Mouse (Mus musculus): ENCODE results near the gene Sgip1. TPM values are rescaled to one million over a fixed set of nuclear protein-coding genes. Genes with fewer than 3 reads are reported as not detected.

Gene Sgip1
- total and polyA plus RNA-seq, 2 experiments from 2014 or later, result 51.4 to 78.0 TPM

DNA sequence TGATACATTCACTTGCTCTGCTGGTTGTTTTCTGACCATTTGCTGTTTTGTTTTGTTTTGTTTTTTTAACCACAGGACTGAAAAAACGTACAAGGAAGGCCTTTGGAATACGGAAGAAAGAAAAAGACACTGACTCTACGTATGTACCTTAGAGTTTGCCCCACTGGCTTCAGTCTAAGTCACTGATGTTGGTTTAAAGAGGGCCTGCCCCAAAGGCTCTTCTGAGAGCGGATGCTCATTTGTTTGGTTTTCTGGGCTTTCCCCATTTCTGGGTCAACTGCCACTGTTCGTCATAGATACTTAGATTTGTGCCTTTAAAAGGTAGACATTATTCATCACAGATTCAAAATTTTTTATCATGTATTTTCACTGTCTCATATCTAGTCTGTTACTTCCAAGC lies 111.7 kb downstream of the Sgip1 start:
- DNase-seq (ENCODE audit: low spot score) (no peak), ATAC-seq (ENCODE audit: low FRiP score) (no peak)
- H3K27ac ChIP-seq (ENCODE audit: low read depth, low read length), result no peak overlapping the region
- no peak overlapping the region for H3K4me2 ChIP-seq (ENCODE audit: low read depth, low read length, poor library complexity, severe bottlenecking)
- H3K4me3 ChIP-seq (ENCODE audit: low read depth, low read length), result no peak overlapping the region
- WGBS, result 92% methylated on average over 5 of the region's 5 CpGs
- no peak overlapping the region for H3K9ac ChIP-seq (replicated peaks; ENCODE audit: low read length, poor library complexity, severe bottlenecking)
- H3K9me3 ChIP-seq (ENCODE audit: low read length), result no peaks in the 10 kb centered on the region
- peaks cover 7% of the 10 kb centered on the region for H3K4me1 ChIP-seq (ENCODE audit: insufficient read depth, low read length)
- no peaks in the 10 kb centered on the region for H3K36me3 ChIP-seq (ENCODE audit: insufficient read depth, low read length)
- no peaks in the 10 kb centered on the region for H3K27me3 ChIP-seq (ENCODE audit: insufficient read depth, low read length)
- TF ChIP-seq CTCF (IDR thresholded peaks at IDR 0.05), result no peak

GRCm38 (mm10) chr4:102853330-102854022 lies 112.4 kb downstream of the Sgip1 start:
- H3K9ac ChIP-seq (replicated peaks; ENCODE audit: low read length, poor library complexity, severe bottlenecking), result no peak overlapping the region
- 79% methylated on average over 9 of the region's 9 CpGs for WGBS
- no peaks in the 10 kb centered on the region for H3K9me3 ChIP-seq (ENCODE audit: low read length)
- no peaks in the 10 kb centered on the region for H3K36me3 ChIP-seq (ENCODE audit: insufficient read depth, low read length)
- H3K4me1 ChIP-seq (ENCODE audit: insufficient read depth, low read length), result peaks cover 7% of the 10 kb centered on the region
- H3K4me3 ChIP-seq (ENCODE audit: low read depth, low read length), result no peak overlapping the region
- DNase-seq (ENCODE audit: low spot score) (peak; percentile 35), ATAC-seq (ENCODE audit: low FRiP score) (no peak)
- H3K27ac ChIP-seq (ENCODE audit: low read depth, low read length), result no peak overlapping the region
- H3K4me2 ChIP-seq (ENCODE audit: low read depth, low read length, poor library complexity, severe bottlenecking), result no peak overlapping the region
- no peak for TF ChIP-seq CTCF (IDR thresholded peaks at IDR 0.05)
- H3K27me3 ChIP-seq (ENCODE audit: insufficient read depth, low read length), result no peaks in the 10 kb centered on the region

DNA sequence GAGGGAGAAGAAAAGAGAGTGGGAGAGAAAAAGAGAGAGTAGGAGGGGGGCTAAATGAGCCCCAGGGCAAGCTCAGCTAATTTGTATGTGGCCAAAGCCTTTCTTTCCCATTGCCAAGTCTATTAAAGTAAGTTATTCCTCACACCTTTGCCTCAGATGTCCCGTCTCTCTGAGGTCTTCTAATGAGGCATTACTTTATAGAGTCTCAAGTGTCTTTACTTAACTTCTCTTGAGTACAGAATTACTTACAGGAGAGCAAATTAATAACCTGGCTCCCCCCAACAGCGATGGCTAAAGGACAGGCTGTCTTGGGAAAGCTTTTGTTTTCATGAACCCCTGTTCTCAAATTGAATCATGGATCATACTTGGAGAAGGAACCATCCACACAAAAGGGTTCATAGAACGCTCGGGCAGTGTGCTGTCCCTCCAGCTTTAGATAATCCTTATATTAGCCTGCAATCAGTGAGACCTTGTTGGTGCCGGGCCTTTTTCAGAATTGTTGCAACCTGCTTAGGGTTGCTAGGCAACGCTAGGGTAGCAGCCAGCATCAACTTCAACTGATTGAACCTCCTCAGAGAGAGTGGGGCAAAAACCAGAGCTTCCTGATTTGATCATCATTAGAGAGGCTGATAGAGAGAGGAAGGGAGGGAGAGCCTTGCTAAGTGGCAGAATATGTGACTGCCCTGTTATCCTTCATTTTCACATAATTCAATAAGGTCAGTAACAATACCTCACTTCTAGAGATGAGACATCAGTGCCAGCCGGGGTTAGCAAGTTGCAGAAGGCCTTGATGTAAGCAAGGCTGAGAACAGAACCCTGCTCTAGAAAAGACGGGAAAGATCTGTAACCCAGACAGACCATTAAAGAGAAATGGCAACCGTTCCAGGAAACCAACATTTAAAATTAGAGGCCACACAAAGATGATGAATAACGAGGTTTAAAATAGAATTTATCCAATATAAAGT lies 114.1 kb downstream of the Sgip1 start:
- Histone ChIP-seq H3K9me3 (ENCODE audit: low read length) (no peaks in the 10 kb centered on the region), H3K4me1 (ENCODE audit: insufficient read depth, low read length) (peaks cover 7% of the 10 kb centered on the region), H3K4me2 (ENCODE audit: low read depth, low read length, poor library complexity, severe bottlenecking) (no peak overlapping the region), H3K27ac (ENCODE audit: low read depth, low read length) (no peak overlapping the region), H3K27me3 (ENCODE audit: insufficient read depth, low read length) (no peaks in the 10 kb centered on the region), H3K4me3 (ENCODE audit: low read depth, low read length) (no peak overlapping the region), H3K9ac (replicated peaks; ENCODE audit: low read length, poor library complexity, severe bottlenecking) (no peak overlapping the region), H3K36me3 (ENCODE audit: insufficient read depth, low read length) (no peaks in the 10 kb centered on the region)
- 28% methylated on average over 10 of the region's 10 CpGs for WGBS
- no peak for TF ChIP-seq CTCF (IDR thresholded peaks at IDR 0.05)
- DNase-seq (ENCODE audit: low spot score), result peak; percentile 43
- ATAC-seq (ENCODE audit: low FRiP score), result 0 out of 2 replicates have a peak, but pooled peaks have one; percentile 23

DNA sequence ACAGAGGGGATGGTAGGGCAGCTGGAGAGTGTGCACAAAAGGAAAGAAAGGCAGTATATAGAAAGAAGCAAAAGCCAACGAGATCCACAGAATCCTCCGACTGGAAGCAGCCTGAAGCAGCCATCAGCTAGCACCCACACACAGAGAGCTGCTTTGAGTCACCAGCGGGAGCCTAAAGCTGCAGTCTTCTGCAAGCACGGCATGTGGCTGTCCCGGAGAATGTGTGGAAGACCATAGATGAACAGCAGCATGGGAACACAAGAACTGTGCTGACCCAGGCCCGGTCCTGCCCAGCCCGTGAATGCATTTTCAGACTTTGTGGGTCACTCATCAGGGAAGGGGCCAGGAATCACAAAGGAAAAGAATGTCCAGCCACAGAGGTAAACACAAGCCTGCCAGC lies 115.0 kb downstream of the Sgip1 start:
- H3K27me3 ChIP-seq (ENCODE audit: insufficient read depth, low read length), result no peaks in the 10 kb centered on the region
- H3K4me2 ChIP-seq (ENCODE audit: low read depth, low read length, poor library complexity, severe bottlenecking), result no peak overlapping the region
- no peak for TF ChIP-seq CTCF (IDR thresholded peaks at IDR 0.05)
- H3K9me3 ChIP-seq (ENCODE audit: low read length), result no peaks in the 10 kb centered on the region
- no peak overlapping the region for H3K4me3 ChIP-seq (ENCODE audit: low read depth, low read length)
- no peak overlapping the region for H3K27ac ChIP-seq (ENCODE audit: low read depth, low read length)
- no peak overlapping the region for H3K9ac ChIP-seq (replicated peaks; ENCODE audit: low read length, poor library complexity, severe bottlenecking)
- DNase-seq (ENCODE audit: low spot score) (no peak), ATAC-seq (ENCODE audit: low FRiP score) (no peak)
- H3K36me3 ChIP-seq (ENCODE audit: insufficient read depth, low read length), result no peaks in the 10 kb centered on the region
- H3K4me1 ChIP-seq (ENCODE audit: insufficient read depth, low read length), result peaks cover 7% of the 10 kb centered on the region
- WGBS, result 20% methylated on average over 7 of the region's 7 CpGs

DNA sequence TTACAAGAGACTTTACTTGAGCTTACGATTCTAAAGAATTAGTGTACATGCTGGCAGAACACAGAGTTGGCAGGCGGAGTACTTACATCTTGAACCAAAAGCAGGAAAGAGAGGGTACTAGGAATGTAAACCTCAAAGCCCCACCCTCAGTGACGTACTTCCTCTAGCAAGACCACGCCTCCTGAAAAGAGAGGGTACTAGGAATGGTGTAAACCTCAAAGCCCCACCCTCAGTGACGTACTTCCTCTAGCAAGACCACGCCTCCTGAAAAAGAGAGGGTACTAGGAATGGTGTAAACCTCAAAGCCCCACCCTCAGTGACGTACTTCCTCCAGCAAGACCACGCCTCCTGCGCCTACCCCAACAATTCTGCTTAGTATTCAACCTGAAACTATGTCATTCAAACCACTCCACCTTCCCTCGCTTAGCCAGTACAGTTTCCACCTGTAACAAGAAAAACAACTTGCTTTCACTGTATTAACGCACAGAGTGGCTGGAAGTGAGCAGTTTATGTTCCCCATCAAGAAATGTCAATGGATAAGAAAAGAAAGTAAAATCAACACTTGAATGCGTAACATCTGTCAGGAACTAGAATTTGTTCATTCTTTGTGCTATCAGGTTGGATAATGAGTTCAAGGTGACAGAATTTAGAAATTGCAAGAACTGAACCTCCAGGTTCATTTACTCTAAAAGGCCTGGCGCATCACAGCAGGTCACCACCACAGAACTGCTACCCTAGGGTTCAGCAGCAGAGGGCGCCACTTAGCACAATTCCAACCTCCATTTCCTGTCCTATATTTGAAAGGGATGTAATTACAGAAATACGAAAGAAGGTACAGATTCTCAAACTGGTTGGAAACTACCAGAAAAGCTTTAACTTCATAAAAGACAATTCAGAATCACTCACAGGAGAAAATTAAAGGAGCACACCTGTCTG lies 118.4 kb downstream of the Sgip1 start:
- H3K27me3 ChIP-seq (ENCODE audit: insufficient read depth, low read length), result no peaks in the 10 kb centered on the region
- no peak overlapping the region for H3K4me2 ChIP-seq (ENCODE audit: low read depth, low read length, poor library complexity, severe bottlenecking)
- peak; percentile 57 for TF ChIP-seq CTCF (IDR thresholded peaks at IDR 0.05)
- H3K9ac ChIP-seq (replicated peaks; ENCODE audit: low read length, poor library complexity, severe bottlenecking), result no peak overlapping the region
- peaks cover 7% of the 10 kb centered on the region for H3K4me1 ChIP-seq (ENCODE audit: insufficient read depth, low read length)
- WGBS, result 94% methylated on average over 15 of the region's 15 CpGs
- H3K27ac ChIP-seq (ENCODE audit: low read depth, low read length), result no peak overlapping the region
- DNase-seq (ENCODE audit: low spot score) (no peak), ATAC-seq (ENCODE audit: low FRiP score) (no peak)
- no peaks in the 10 kb centered on the region for H3K9me3 ChIP-seq (ENCODE audit: low read length)
- no peak overlapping the region for H3K4me3 ChIP-seq (ENCODE audit: low read depth, low read length)
- no peaks in the 10 kb centered on the region for H3K36me3 ChIP-seq (ENCODE audit: insufficient read depth, low read length)

Measured in midbrain, postnatal 0 days (tissue).